Mouse (Mus musculus): ENCODE measurements around the gene Lhfpl3. TPM values are rescaled to one million over a fixed set of nuclear protein-coding genes. Genes with fewer than 3 reads are reported as not detected.

Lhfpl3 gene
- total and polyA plus RNA-seq, 2 experiments from 2014 or later = 34.4 to 40.3 TPM

DNA sequence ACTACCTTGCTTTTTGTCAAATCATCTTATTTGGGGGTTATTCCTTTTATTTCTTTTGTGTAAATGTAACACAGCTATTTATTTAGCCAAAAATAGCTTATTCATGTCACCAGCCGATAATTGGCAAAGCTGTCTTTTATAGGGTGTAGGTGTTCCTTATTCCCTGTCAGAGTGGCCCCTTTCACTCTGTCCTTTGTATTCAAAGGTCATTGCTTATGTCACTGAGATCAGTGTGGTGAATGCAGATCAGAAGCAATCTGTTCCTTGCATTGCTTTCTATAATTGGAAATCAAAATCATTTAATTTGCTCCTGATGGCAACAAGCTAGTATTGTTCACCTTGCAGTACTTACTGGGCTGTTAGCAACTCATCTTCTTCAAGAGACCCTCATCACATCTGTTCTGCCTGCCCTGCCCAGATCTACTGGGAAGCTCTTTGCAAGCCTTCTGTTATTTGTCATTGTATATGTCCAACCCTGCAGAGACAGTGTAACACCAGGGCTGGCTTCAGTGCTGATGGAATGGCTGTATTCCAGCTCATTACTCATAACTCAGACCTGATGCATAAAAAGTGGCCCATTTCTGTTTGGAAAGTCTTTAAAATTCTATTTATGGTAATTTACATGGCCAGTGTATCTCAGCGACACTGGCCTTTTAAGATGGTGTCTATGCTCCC lies 257.4 kb downstream of the Lhfpl3 start:
- no peaks in the 10 kb centered on the region for H3K36me3 ChIP-seq (ENCODE audit: insufficient read depth)
- no peak overlapping the region for H3K27ac ChIP-seq (ENCODE audit: low read depth, low read length)
- no peak overlapping the region for H3K9ac ChIP-seq
- no peak overlapping the region for H3K4me3 ChIP-seq (ENCODE audit: low read depth, low read length)
- no peaks in the 10 kb centered on the region for H3K9me3 ChIP-seq (ENCODE audit: low read length)
- peak; percentile 20 for DNase-seq
- TF ChIP-seq CTCF (IDR thresholded peaks at IDR 0.05; ENCODE audit: low read depth) = no peak
- H3K4me2 ChIP-seq (ENCODE audit: low read depth) = no peak overlapping the region
- ATAC-seq = peak; percentile 40
- no peaks in the 10 kb centered on the region for H3K27me3 ChIP-seq (ENCODE audit: insufficient read depth, low read length)
- WGBS = 24% methylated on average over 2 of the region's 2 CpGs
- peaks cover 3% of the 10 kb centered on the region; the same call in 1 of the 2 replicates for H3K4me1 ChIP-seq (ENCODE audit: insufficient read depth)

DNA sequence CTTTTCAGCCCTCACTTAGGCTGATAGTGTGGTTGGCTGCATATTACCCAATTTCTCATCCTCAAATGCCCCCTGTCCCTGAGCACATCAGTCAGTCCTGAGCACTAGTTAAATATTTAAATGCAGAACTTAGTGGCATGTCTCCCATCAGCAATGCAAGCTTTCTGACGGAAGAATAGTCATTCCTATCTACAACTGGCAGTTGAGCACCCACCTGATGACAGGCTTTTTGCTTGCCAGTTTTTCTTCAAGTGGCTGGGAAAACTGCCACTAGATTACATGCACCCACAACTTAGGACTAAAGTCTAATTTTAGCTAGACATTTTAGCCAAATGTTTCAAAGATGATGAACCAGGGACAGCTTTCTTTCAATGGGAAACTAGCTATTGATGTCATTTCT lies 260.3 kb downstream of the Lhfpl3 start:
- H3K36me3 ChIP-seq (ENCODE audit: insufficient read depth) = no peaks in the 10 kb centered on the region
- H3K9ac ChIP-seq = no peak overlapping the region
- no peak for TF ChIP-seq CTCF (IDR thresholded peaks at IDR 0.05; ENCODE audit: low read depth)
- DNase-seq (no peak), ATAC-seq (no peak)
- 62% methylated on average over 1 of the region's 1 CpGs for WGBS
- H3K9me3 ChIP-seq (ENCODE audit: low read length) = no peaks in the 10 kb centered on the region
- H3K27me3 ChIP-seq (ENCODE audit: insufficient read depth, low read length) = no peaks in the 10 kb centered on the region
- H3K27ac ChIP-seq (ENCODE audit: low read depth, low read length) = no peak overlapping the region
- peaks cover 3% of the 10 kb centered on the region; the same call in 1 of the 2 replicates for H3K4me1 ChIP-seq (ENCODE audit: insufficient read depth)
- no peak overlapping the region for H3K4me3 ChIP-seq (ENCODE audit: low read depth, low read length)
- no peak overlapping the region for H3K4me2 ChIP-seq (ENCODE audit: low read depth)

- Histone ChIP-seq H3K27me3 (ENCODE audit: insufficient read depth, low read length) (no peaks in the 10 kb centered on the region), H3K4me2 (ENCODE audit: low read depth) (no peak overlapping the region), H3K4me3 (ENCODE audit: low read depth, low read length) (no peak overlapping the region), H3K36me3 (ENCODE audit: insufficient read depth) (no peaks in the 10 kb centered on the region), H3K9me3 (ENCODE audit: low read length) (no peaks in the 10 kb centered on the region), H3K4me1 (ENCODE audit: insufficient read depth) (no peaks in the 10 kb centered on the region), H3K9ac (no peak overlapping the region), H3K27ac (ENCODE audit: low read depth, low read length) (no peak overlapping the region)
- TF ChIP-seq CTCF (IDR thresholded peaks at IDR 0.05; ENCODE audit: low read depth) = no peak
- DNase-seq = no peak
- no peak for ATAC-seq
- WGBS = 62% methylated on average over 1 of the region's 1 CpGs
Observed at GRCm38 (mm10) chr5:23010460-23010859, 264.6 kb downstream of the Lhfpl3 start.

DNA sequence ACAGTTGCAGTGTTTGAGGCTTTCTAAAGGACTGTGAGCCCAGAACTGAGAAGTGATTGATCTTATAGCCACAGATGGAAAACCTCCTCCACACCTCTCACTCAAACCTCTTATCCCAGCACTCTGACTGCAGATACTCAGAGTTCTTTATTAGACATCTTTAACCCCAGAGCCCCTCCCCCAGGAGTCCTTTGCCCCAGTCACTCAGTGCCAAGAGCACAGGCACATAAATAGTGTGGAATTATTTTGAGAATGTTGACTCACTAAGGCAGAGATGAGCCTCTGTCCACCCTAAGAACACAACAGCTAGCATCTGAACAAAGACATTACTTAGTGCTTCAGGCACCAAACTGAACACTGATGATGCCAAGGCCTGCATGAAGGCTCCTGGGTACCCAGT lies 268.1 kb downstream of the Lhfpl3 start:
- H3K4me1 ChIP-seq (ENCODE audit: insufficient read depth) = no peaks in the 10 kb centered on the region
- no peak overlapping the region for H3K4me2 ChIP-seq (ENCODE audit: low read depth)
- ATAC-seq (no peak), DNase-seq (no peak)
- no peaks in the 10 kb centered on the region for H3K36me3 ChIP-seq (ENCODE audit: insufficient read depth)
- TF ChIP-seq CTCF (IDR thresholded peaks at IDR 0.05; ENCODE audit: low read depth) = no peak
- no peak overlapping the region for H3K9ac ChIP-seq
- no peaks in the 10 kb centered on the region for H3K9me3 ChIP-seq (ENCODE audit: low read length)
- H3K27me3 ChIP-seq (ENCODE audit: insufficient read depth, low read length) = no peaks in the 10 kb centered on the region
- H3K4me3 ChIP-seq (ENCODE audit: low read depth, low read length) = no peak overlapping the region
- H3K27ac ChIP-seq (ENCODE audit: low read depth, low read length) = no peak overlapping the region

DNA sequence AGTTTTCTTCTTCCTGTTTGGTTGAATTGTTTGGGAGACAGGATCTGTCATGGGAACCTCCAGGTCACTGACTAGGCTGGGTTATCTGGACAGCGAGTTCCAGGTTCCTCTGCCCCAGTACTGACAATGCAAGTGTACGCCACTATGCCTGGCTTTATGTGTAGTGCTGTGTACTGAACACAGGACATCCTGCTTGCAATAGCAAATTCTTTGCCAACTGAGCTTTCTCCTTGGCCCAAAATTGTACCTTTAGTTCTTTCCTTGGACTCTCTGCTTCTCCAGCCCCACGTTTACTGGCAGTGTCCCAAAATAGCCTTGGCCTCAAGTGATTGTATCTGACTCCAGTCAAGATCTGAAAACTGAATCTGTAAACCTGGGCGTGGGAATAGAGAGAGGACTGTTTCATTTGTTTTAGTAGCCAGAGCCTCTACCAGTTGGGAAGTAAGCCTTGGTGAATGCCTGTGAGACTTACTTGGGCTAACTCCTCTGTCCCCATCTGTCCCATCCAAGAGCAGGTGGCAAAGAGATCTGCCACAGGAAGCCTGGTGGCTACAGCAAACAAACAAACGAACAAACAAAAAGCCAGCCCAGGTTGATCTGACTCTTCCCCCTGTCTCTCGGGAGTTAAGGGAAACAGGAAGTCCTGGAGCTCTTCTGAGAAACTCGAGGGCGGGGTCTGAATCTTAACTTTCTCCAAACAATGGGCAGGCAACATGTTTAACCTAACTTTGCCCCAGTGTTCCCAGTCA lies 269.9 kb downstream of the Lhfpl3 start:
- H3K4me2 ChIP-seq (ENCODE audit: low read depth) = no peak overlapping the region
- WGBS = 83% methylated on average over 8 of the region's 8 CpGs
- H3K4me1 ChIP-seq (ENCODE audit: insufficient read depth) = no peaks in the 10 kb centered on the region
- H3K4me3 ChIP-seq (ENCODE audit: low read depth, low read length) = no peak overlapping the region
- no peak overlapping the region for H3K27ac ChIP-seq (ENCODE audit: low read depth, low read length)
- no peak for DNase-seq
- no peaks in the 10 kb centered on the region for H3K9me3 ChIP-seq (ENCODE audit: low read length)
- no peaks in the 10 kb centered on the region for H3K27me3 ChIP-seq (ENCODE audit: insufficient read depth, low read length)
- no peaks in the 10 kb centered on the region for H3K36me3 ChIP-seq (ENCODE audit: insufficient read depth)
- no peak for TF ChIP-seq CTCF (IDR thresholded peaks at IDR 0.05; ENCODE audit: low read depth)
- no peak overlapping the region for H3K9ac ChIP-seq
- no peak for ATAC-seq

DNA sequence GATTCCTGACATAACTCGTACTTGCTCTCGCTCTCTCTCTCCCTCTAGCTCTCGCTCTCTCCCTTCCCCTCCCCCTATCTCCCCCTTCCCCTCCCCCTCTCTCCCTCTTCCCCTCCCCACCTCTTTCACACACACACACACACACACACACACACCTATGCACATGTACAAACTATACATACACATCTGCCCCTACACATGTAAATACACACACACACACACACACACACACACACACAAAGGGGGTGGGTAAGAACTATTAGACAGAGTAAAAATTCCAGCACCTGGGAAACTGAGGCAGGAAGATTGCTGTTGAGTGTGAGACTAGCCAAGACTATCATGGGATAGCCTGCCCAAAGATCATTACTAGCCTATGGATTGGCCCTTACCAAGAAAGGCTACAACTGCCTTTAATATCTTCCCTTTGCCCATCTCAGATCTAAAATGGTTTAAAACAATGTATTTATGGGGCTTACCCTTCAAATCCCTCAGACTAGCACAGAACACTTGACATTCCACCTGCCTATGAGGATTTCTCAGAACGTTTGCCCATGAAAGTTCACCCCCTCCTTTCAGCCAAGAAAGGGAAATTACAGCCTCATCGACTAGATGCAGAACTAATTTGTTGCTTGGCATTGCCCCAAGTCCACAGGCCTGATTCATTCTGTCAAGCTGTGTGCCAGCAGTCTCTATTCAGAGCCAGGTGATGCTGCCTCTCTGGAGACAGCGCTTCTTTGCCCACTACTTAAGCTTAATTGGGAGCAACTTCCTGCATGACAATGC lies 289.3 kb downstream of the Lhfpl3 start:
- peak; percentile 62 for ATAC-seq

GRCm38 (mm10) chr5:23035727-23036029 lies 289.8 kb downstream of the Lhfpl3 start:
- ATAC-seq (peak; percentile 45; the same call in 1 of the 2 replicates), DNase-seq (no peak)
- H3K36me3 ChIP-seq (ENCODE audit: insufficient read depth) = no peaks in the 10 kb centered on the region
- no peak overlapping the region for H3K27ac ChIP-seq (ENCODE audit: low read depth, low read length)
- H3K9ac ChIP-seq = no peak overlapping the region
- H3K27me3 ChIP-seq (ENCODE audit: insufficient read depth, low read length) = no peaks in the 10 kb centered on the region; the same call in 1 of the 2 replicates
- H3K9me3 ChIP-seq (ENCODE audit: low read length) = no peaks in the 10 kb centered on the region
- no peak overlapping the region for H3K4me3 ChIP-seq (ENCODE audit: low read depth, low read length)
- H3K4me1 ChIP-seq (ENCODE audit: insufficient read depth) = peaks cover 6% of the 10 kb centered on the region; the same call in 1 of the 2 replicates
- TF ChIP-seq CTCF (IDR thresholded peaks at IDR 0.05; ENCODE audit: low read depth) = no peak
- H3K4me2 ChIP-seq (ENCODE audit: low read depth) = no peak overlapping the region
- WGBS = 13% methylated on average over 5 of the region's 5 CpGs

More for the DNA sequence above, 289.3 kb downstream of the Lhfpl3 start:
- H3K36me3 ChIP-seq (ENCODE audit: insufficient read depth) = no peaks in the 10 kb centered on the region
- TF ChIP-seq CTCF (IDR thresholded peaks at IDR 0.05; ENCODE audit: low read depth) = no peak
- no peaks in the 10 kb centered on the region for H3K9me3 ChIP-seq (ENCODE audit: low read length)
- H3K4me3 ChIP-seq (ENCODE audit: low read depth, low read length) = no peak overlapping the region
- DNase-seq = peak; percentile 74
- no peaks in the 10 kb centered on the region; the same call in 1 of the 2 replicates for H3K27me3 ChIP-seq (ENCODE audit: insufficient read depth, low read length)
- H3K9ac ChIP-seq = no peak overlapping the region
- H3K27ac ChIP-seq (ENCODE audit: low read depth, low read length) = no peak overlapping the region
- H3K4me1 ChIP-seq (ENCODE audit: insufficient read depth) = peaks cover 6% of the 10 kb centered on the region; the same call in 1 of the 2 replicates
- no peak overlapping the region for H3K4me2 ChIP-seq (ENCODE audit: low read depth)
- WGBS = 50% methylated on average over 6 of the region's 6 CpGs
